Mouse (Mus musculus) hindbrain, embryonic 12.5 days (tissue): ENCODE data around the gene Lbr. TPM values are rescaled to one million over a fixed set of nuclear protein-coding genes. Genes with fewer than 3 reads are reported as not detected.
A peak's percentile ranks its signal among the peaks of the same experiment; 100 is the strongest.

Experiments
- ATAC-seq: fragments of 200-750 bp; cut with Nextera tagmentation; 2 replicates; pipeline ENCODE4 v1.8.0; 2017; ENCODE audit warnings: moderate TSS enrichment; ENCODE audit not compliant: low FRiP score
- H3K27ac ChIP-seq: fragments of 300-500 bp; sonication (generic); 2 replicates; pipeline ENCODE4 v1.5.1; 2016; ENCODE audit warnings: mild to moderate bottlenecking
- H3K27me3 ChIP-seq: fragments of 300-500 bp; sonication (generic); 2 replicates; pipeline ENCODE4 v1.6.1; 2016; ENCODE audit warnings: mild to moderate bottlenecking
- H3K36me3 ChIP-seq: fragments of 300-500 bp; sonication (generic); 2 replicates; pipeline ENCODE4 v1.6.1; 2016; ENCODE audit warnings: mild to moderate bottlenecking
- H3K4me1 ChIP-seq: fragments of 300-500 bp; sonication (generic); 2 replicates; pipeline ENCODE4 v1.6.1; 2016
- H3K4me2 ChIP-seq: fragments of 300-500 bp; sonication (generic); replicated peaks from 2 replicates; pipeline ENCODE4 v1.6.1; 2016; ENCODE audit warnings: mild to moderate bottlenecking
- H3K4me3 ChIP-seq: fragments of 300-500 bp; sonication (generic); 2 replicates; pipeline ENCODE4 v1.5.1; 2016; ENCODE audit warnings: mild to moderate bottlenecking
- H3K9ac ChIP-seq: fragments of 300-500 bp; sonication (generic); 2 replicates; pipeline ENCODE4 v1.6.1; 2016; ENCODE audit warnings: mild to moderate bottlenecking, moderate library complexity
- H3K9me3 ChIP-seq: fragments of 300-500 bp; sonication (generic); replicated peaks from 2 replicates; pipeline ENCODE4 v1.6.1; 2016; ENCODE audit warnings: mild to moderate bottlenecking
- WGBS: fragments of 180-500 bp; shearing (Covaris S2); methylation state at CpG from one replicate; pipeline ENCODE4 v1.1.7; 2016; 5-methylcytosine and 5-hydroxymethylcytosine counted together
- polyA plus RNA-seq: library from polyadenylated mRNA; unstranded; fragments of >200 nt; fragmentation: Nextera tagmentation; extraction: Ambion mirVana; gene quantifications from 2 replicates; pipeline ENCODE4 v1.2.1, GENCODE M21; 2016

Gene Lbr
- polyA plus RNA-seq, 1 experiment from 2014 or later, result 98.0 TPM

DNA sequence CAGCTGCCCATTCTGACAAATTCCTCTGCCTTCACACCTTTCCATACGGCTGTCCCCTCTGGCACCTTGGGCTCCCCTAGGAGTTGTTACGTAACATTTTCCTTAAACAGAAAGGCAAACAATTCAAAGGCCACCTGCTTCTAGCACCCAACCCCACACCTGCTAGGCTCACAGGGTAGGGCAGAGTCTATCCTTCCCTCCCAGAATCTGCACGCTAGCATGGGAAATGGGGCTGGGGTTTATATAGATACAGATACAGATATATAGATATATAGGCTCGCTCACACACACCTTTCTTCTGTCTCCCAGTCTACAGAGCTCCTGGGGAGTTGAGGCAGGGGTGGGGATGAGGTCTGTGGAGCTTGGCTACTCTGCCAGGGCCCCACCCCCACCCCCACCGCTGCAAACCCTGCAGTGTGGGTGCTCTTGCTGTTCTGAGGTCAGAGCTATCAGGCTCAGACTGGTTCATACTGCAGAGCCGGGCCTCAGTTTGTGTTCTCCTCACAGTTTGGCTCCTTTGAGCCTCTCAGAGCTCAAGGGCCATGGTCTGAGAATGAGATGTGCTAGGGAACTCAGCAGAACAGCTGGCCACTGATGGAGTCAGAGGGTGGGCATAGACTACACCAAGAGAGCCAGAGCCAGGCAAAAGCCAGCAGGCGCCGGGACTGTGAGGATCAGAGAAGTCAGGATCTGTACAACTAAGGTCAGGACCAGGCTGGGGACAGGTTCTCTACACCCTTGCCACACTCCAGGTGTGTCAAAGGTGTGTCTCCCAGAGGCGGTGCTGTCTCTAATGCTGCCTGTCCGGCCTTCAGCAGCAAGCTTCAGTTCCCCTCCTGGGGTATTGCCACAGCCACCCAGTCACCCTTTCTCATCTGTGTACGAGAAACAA lies 22.4 kb upstream of the Lbr start:
- no peak overlapping the region for H3K27ac ChIP-seq
- no peaks in the 10 kb centered on the region for H3K9me3 ChIP-seq
- no peak overlapping the region for H3K9ac ChIP-seq
- H3K4me1 ChIP-seq, result 0 out of 2 replicates have a peak, but pooled peaks cover 4% of the 10 kb centered on the region
- no peaks in the 10 kb centered on the region for H3K27me3 ChIP-seq
- no peak for ATAC-seq
- 82% methylated on average over 11 of the region's 11 CpGs for WGBS
- H3K4me2 ChIP-seq, result no peak overlapping the region
- no peaks in the 10 kb centered on the region for H3K36me3 ChIP-seq
- H3K4me3 ChIP-seq, result no peak overlapping the region

DNA sequence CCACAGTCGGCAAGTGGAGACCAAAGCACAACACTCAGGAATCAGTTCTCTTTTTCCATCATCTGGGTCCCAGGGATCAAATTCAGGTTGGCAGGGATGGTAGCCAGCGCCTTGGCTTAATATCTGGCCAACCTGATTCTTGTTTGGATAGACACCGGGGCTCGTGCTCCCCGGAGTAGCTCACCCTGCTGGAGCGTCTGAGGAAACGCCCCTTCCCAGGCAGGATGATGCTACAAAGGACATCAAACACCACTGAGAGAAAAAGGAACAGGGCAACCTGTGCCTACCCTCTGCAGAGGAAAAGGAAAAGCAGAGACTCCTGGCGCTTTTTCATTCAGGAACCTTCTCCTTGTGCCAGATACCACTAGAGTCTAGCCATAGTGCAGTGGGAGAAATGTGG lies 20.6 kb upstream of the Lbr start:
- no peak for ATAC-seq
- WGBS, result 34% methylated on average over 8 of the region's 8 CpGs

DNA sequence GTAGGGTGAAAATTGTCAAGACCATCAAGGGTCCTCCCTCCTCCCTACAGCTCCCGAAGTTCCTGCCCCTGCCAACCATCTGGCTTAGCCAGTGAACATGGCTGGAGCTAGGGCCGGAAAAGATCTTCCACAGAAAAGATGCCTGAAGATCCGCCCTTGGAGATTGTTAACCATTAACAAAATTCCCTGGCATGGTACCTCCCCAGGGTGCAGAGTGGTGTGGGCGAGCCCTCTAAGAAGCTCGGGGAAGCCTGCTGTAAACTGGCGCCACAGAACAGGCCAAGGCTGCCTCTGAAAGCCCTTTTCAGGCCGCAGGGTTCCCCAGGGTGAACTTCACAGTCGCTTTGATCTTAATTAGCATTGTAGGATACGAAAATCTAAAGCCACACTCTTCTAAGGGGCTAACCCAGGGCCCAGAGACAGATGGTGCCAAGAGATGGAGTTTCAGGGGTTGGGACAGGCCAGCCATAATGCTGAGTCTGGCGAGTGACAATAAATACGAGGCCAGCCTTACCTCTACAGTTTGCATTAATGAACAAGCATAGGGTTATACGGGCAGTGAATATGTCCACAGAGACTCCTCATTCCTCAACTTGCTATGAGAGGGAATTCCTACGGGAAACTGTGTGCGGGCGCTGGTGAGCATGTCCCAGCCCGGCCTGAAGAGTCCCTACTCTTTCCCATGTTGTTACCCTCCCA lies 20.0 kb upstream of the Lbr start:
- Histone ChIP-seq H3K9ac (no peak overlapping the region), H3K4me1 (0 out of 2 replicates have a peak, but pooled peaks cover 4% of the 10 kb centered on the region), H3K9me3 (no peaks in the 10 kb centered on the region), H3K4me2 (no peak overlapping the region), H3K27me3 (no peaks in the 10 kb centered on the region), H3K4me3 (no peak overlapping the region), H3K27ac (no peak overlapping the region), H3K36me3 (no peaks in the 10 kb centered on the region)
- 42% methylated on average over 16 of the region's 16 CpGs for WGBS
- ATAC-seq, result no peak

More for the DNA sequence above, 20.6 kb upstream of the Lbr start:
- Histone ChIP-seq H3K4me3 (no peak overlapping the region), H3K9me3 (no peaks in the 10 kb centered on the region), H3K27ac (no peak overlapping the region), H3K27me3 (no peaks in the 10 kb centered on the region), H3K36me3 (no peaks in the 10 kb centered on the region), H3K4me2 (no peak overlapping the region), H3K9ac (no peak overlapping the region), H3K4me1 (0 out of 2 replicates have a peak, but pooled peaks cover 4% of the 10 kb centered on the region)

DNA sequence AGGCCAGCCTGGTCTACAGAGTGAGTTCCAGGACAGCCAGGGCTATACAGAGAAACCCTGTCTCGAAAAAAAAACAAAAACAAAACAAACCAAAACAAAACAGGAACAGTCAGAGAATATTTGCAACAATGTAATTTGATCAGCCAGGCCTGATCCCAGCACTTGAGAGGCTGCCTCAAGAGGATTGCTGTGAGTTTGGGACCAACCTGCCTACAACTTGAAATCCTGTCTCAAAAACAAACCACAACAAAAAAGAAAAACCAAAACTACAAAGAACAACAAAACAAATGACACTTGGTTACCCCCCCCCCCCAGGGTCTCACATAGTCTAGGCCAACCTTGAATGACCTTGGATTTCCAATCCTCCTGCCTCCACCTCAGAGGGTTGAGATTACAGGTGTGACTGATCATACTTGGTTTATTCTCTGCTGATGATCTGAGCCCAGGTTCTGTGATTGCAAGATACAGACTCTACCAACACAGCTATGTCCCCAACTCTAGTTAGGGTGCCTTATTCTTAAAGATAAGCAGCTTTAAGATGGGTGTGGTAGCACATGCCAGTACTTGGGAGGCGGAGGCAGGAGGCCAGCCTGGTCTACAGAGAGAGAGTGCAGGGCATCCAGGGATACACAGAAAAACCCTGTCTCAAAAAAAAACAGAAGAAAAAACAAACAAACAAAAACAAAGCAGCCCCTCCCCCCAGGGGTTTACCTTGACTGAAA lies 18.5 kb upstream of the Lbr start:
- H3K4me1 ChIP-seq, result 0 out of 2 replicates have a peak, but pooled peaks cover 4% of the 10 kb centered on the region
- no peak for ATAC-seq
- no peak overlapping the region for H3K27ac ChIP-seq
- no peaks in the 10 kb centered on the region for H3K36me3 ChIP-seq
- 76% methylated on average over 2 of the region's 2 CpGs for WGBS
- H3K27me3 ChIP-seq, result no peaks in the 10 kb centered on the region
- no peak overlapping the region for H3K4me3 ChIP-seq
- no peak overlapping the region for H3K4me2 ChIP-seq
- H3K9me3 ChIP-seq, result no peaks in the 10 kb centered on the region
- H3K9ac ChIP-seq, result no peak overlapping the region

DNA sequence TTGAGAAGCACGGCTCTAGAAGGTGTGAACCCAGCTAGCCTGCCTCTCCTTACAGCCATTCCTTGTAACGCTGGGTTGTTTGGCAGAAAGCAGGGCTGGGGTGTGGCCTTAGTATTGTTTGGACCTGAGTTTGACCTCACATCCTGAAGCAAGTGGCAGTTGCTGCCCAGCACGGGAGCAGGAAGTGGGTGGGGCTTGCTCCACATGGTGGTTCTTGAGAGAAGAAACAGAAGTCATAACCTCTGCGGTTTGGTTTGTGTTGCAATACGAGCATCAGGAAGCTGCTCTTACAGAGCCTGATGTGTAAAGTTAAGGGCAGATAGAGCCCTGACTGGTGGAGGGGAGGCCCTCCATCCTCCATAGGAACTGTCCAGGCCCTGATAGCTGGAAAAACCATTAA lies 17.8 kb upstream of the Lbr start:
- Histone ChIP-seq H3K9me3 (no peaks in the 10 kb centered on the region), H3K4me3 (no peak overlapping the region), H3K27me3 (no peaks in the 10 kb centered on the region), H3K4me1 (0 out of 2 replicates have a peak, but pooled peaks cover 4% of the 10 kb centered on the region), H3K27ac (no peak overlapping the region), H3K36me3 (no peaks in the 10 kb centered on the region), H3K4me2 (no peak overlapping the region), H3K9ac (no peak overlapping the region)
- WGBS, result 33% methylated on average over 5 of the region's 5 CpGs
- no peak for ATAC-seq

DNA sequence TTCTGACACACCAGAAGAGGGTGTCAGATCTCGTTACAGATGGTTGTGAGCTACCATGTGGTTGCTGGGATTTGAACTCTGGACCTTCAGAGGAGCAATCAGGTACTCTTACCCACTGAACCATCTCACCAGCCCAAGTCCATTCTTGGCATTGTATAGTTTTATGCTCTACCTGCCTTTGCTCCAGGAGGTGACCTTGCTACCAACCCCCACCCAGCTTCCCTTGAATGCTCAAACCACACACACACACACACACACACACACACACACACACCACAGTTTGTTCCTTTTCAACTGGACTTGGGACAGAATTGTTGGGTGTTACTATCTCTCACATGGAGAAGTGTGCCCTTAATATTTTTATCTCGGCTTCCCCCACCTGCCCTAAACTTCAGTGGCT lies 13.5 kb upstream of the Lbr start:
- H3K4me1 ChIP-seq, result peaks cover 7% of the 10 kb centered on the region
- ATAC-seq, result no peak
- H3K4me3 ChIP-seq, result no peak overlapping the region
- no peaks in the 10 kb centered on the region for H3K27me3 ChIP-seq
- no peaks in the 10 kb centered on the region for H3K36me3 ChIP-seq
- H3K9ac ChIP-seq, result no peak overlapping the region
- H3K4me2 ChIP-seq, result no peak overlapping the region
- H3K9me3 ChIP-seq, result no peaks in the 10 kb centered on the region
- H3K27ac ChIP-seq, result no peak overlapping the region
- 94% methylated on average over 2 of the region's 2 CpGs for WGBS

DNA sequence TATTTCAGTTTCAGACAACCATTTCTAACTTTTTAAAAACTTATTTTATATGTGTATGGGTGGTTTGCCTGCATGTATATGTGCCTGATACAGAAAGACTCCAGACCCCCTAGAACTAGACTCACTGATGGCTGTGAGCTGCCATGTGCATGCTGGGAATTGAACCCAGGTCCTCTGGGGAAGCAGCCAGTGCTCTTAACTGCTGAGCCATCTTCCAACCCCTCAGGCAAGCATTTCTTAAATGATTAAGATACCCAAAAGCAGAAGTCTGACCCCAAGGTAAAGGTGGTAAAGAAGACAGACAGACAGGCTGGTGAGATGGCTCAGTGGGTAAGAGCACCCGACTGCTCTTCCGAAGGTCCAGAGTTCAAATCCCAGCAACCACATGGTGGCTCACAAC lies 12.0 kb upstream of the Lbr start:
- no peak overlapping the region for H3K4me3 ChIP-seq
- 89% methylated on average over 2 of the region's 2 CpGs for WGBS
- no peaks in the 10 kb centered on the region for H3K9me3 ChIP-seq
- no peaks in the 10 kb centered on the region for H3K36me3 ChIP-seq
- no peaks in the 10 kb centered on the region for H3K27me3 ChIP-seq
- ATAC-seq, result no peak
- peaks cover 7% of the 10 kb centered on the region for H3K4me1 ChIP-seq
- H3K4me2 ChIP-seq, result no peak overlapping the region
- H3K27ac ChIP-seq, result no peak overlapping the region
- H3K9ac ChIP-seq, result no peak overlapping the region

DNA sequence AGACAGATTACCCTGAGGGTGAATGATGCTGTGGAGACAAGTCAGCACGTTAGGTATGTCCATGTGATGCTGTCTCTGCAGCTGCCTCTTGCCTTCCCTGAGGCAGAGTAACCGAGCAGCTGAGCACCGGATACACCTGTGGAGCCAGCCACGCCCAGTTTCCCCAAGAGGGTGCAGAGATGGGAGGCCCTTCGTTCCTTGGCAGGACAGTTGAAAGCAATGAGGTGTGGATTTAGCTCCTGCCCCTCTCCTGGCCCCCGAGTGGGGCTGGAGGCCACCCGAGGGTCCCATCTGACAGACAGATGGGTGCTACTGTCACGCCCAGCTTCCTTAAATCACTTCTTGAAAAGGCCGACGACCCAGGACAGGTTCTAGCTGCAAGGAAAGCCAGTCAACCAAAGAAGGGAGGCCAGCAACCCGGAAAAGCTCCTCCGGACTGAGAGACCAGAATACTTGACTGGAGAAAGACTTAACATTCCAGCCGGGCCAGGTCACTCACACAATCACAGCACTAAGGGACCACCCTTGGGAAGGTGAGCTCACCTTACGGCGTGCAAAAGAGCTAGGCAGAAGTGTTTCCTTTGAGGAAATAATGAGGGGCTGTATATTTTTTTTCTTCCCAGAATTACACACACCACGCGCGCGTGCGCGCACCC lies 10.4 kb upstream of the Lbr start:
- WGBS, result 15% methylated on average over 17 of the region's 21 CpGs
- Histone ChIP-seq H3K27me3 (no peaks in the 10 kb centered on the region), H3K4me1 (peaks cover 7% of the 10 kb centered on the region), H3K27ac (no peak overlapping the region), H3K9me3 (no peaks in the 10 kb centered on the region), H3K4me3 (no peak overlapping the region), H3K9ac (no peak overlapping the region), H3K36me3 (no peaks in the 10 kb centered on the region), H3K4me2 (peak overlapping the region; percentile 13)
- no peak for ATAC-seq

DNA sequence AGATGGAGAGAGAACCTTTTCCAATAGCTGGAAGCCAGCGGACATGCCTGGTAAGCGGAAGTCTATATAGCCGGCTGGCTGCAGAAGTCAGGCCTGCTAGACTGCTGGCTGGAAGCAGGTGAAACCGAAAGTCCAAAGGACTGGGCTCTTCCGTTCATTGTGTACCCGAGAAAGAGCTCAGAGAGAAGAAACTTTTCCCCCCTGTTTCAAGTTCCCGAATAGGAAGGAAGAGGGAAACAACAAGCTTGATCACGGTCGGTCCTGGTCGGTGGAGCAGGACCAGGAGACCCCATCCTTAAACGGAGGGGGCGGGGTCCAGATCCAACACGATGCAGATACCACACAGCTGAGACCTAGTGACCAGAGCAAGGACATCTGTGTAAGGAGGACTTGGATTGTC lies 9.6 kb upstream of the Lbr start:
- Histone ChIP-seq H3K27me3 (no peaks in the 10 kb centered on the region), H3K9ac (no peak overlapping the region), H3K36me3 (no peaks in the 10 kb centered on the region), H3K9me3 (no peaks in the 10 kb centered on the region), H3K4me1 (peaks cover 7% of the 10 kb centered on the region), H3K4me3 (no peak overlapping the region), H3K27ac (no peak overlapping the region), H3K4me2 (no peak overlapping the region)
- ATAC-seq, result no peak
- WGBS, result 48% methylated on average over 13 of the region's 13 CpGs

DNA sequence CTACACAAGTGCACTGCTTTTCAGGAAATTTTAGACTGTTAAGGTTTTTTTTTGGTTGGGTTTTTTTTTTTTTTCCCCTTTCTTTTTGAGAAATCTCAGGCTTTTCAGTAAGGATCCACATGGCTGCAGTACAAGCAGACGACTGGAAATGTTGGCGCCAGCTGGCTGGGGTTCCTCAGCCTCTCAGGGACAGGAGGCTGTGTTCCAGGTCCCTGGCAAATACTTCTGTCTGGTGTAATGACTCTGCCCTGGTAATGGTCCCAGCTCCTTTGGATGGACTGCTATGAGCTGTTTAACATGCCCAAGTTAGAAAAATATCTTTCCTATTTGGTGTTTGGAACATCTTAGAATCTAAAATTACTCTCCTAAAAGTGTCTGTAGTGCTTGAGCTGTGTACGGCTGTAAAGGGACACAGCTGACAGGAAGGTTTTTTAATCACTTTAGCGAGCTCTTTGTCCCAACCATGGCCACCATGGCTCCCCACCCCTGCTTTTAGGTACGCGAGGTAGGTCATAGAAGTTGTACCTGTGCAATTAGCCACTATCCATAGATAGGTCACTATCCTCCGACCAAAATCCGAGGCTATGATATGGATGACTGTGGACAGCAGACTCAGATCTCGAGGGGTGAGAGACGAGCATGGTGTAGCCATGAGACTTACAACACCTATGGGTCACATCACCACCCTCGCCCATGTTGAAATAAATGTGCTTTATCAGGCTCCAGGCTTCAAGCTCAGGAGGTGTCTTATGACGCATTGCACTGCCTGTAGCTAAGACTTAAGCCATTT lies 8.9 kb upstream of the Lbr start:
- Histone ChIP-seq H3K4me1 (peaks cover 7% of the 10 kb centered on the region), H3K9ac (no peak overlapping the region), H3K9me3 (no peaks in the 10 kb centered on the region), H3K27me3 (no peaks in the 10 kb centered on the region), H3K27ac (no peak overlapping the region), H3K4me2 (no peak overlapping the region), H3K4me3 (no peak overlapping the region), H3K36me3 (no peaks in the 10 kb centered on the region)
- ATAC-seq, result no peak
- WGBS, result 91% methylated on average over 12 of the region's 12 CpGs

DNA sequence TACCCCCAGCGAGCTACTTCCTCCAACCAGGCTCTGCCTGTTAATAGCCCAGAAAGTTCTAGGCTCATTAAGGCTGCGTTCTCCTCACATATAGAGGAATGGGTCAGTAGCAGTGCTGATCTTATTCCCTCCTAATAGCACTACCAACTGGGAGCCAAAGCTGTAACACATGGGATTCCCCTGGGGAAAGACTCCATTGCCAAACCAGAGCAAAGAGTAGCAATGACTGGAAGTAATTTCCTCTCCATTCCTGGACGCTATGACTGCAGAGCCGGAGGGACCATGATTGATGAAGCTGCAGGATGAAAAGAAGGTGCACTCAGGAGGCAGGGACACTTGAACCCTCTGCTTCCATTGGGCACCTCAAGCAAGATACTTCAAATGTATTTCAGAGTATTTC lies 7.6 kb upstream of the Lbr start:
- no peak for ATAC-seq
- H3K4me3 ChIP-seq, result no peak overlapping the region
- WGBS, result 61% methylated on average over 4 of the region's 4 CpGs
- no peaks in the 10 kb centered on the region for H3K9me3 ChIP-seq
- H3K27me3 ChIP-seq, result no peaks in the 10 kb centered on the region
- H3K4me2 ChIP-seq, result no peak overlapping the region
- no peak overlapping the region for H3K27ac ChIP-seq
- no peak overlapping the region for H3K9ac ChIP-seq
- H3K36me3 ChIP-seq, result no peaks in the 10 kb centered on the region
- peaks cover 7% of the 10 kb centered on the region for H3K4me1 ChIP-seq
